Mouse (Mus musculus) naive thymus-derived CD4-positive, alpha-beta T cell, adult 5 months (primary cell): Measurements from ENCODE around the gene Pdzrn4. TPM values are rescaled to one million over a fixed set of nuclear protein-coding genes. Genes with fewer than 3 reads are reported as not detected.

ENCODE experiments used
- polyA plus RNA-seq: library from polyadenylated mRNA; unstranded; fragments of 100-300 nt; shearing (Covaris generic); gene quantifications from one replicate; pipeline ENCODE4 v1.2.1, GENCODE M21; 2017

Gene Pdzrn4
- not detected for polyA plus RNA-seq

DNA sequence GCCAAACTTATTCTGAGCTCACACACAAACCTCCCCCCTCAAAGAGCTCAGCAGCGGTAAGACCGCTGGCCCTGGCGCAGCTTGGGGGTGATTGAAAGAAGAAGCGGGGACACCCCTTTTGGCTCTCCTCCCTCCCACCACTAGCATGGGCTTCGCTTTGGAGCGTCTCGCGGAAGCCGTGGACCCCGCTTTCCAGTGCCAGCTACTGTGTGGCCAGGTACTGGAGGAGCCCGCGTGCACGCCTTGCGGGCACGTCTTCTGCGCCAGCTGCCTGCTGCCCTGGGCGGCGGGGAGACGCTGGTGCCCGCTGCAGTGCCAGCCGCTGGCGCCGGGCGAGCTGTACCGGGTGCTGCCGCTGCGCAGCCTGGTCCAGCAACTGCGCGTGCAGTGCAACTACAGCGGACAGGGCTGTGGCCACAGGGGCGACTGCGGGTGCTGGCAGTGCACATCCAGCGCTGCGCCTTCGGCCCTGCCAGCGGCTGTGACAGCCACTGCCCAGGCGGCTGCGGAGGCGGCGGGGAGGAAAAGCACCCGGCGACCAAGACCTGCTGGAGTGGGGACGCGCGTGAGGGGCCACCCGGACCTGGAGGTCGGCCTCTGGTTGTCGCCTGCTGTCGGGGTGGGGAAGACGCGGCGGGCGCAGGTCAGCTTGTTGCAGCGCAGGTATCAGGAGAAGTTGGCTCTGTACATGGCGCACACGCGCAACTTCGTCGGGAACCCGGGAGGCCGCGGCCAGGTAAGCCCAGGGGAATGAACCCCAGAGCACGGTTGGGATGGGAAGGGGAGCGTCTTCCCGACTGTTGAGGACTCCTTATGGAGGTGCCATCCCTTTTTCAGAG is at the start of gene Pdzrn4:
TSS of gene Pdzrn4 (plus strand) at position 112 of the 839 bp plus-strand sequence.

